Mouse (Mus musculus): ENCODE data around the gene Rrp15. TPM values are rescaled to one million over a fixed set of nuclear protein-coding genes. Genes with fewer than 3 reads are reported as not detected.

Gene Rrp15
- polyA plus RNA-seq, 1 experiment = 3.4 TPM

GRCm38 (mm10) chr1:186749675-186750283, 621 bp upstream of the Rrp15 start:
- no peak for TF ChIP-seq POLR2A (IDR thresholded peaks at IDR 0.05; ENCODE audit: borderline replicate concordance, extremely low read depth, low read depth, low read length)
- no peak for TF ChIP-seq CTCF (IDR thresholded peaks at IDR 0.05; ENCODE audit: insufficient read depth, low read length)
- peak; percentile 4 for DNase-seq
- peaks cover 4% of the 10 kb centered on the region; the same call in 1 of the 2 replicates for H3K4me1 ChIP-seq (ENCODE audit: control insufficient read depth, insufficient read depth, low read length)
- 34% methylated on average over 10 of the region's 10 CpGs for WGBS
- H3K4me3 ChIP-seq (replicated peaks; ENCODE audit: extremely low read depth, low read depth, low read length) = peak overlapping the region; percentile 94

GRCm38 (mm10) chr1:186739828-186740227, 9.3 kb downstream of the Rrp15 start:
- no peak for DNase-seq
- Histone ChIP-seq H3K4me1 (ENCODE audit: control insufficient read depth, insufficient read depth, low read length) (no peaks in the 10 kb centered on the region), H3K4me3 (replicated peaks; ENCODE audit: extremely low read depth, low read depth, low read length) (no peak overlapping the region)
- TF ChIP-seq CTCF (IDR thresholded peaks at IDR 0.05; ENCODE audit: insufficient read depth, low read length) (no peak), POLR2A (IDR thresholded peaks at IDR 0.05; ENCODE audit: borderline replicate concordance, extremely low read depth, low read depth, low read length) (no peak)
- 73% methylated on average over 7 of the region's 7 CpGs for WGBS

GRCm38 (mm10) chr1:186735537-186735936, 13.6 kb downstream of the Rrp15 start:
- no peaks in the 10 kb centered on the region for H3K4me1 ChIP-seq (ENCODE audit: control insufficient read depth, insufficient read depth, low read length)
- WGBS = 87% methylated on average over 5 of the region's 5 CpGs
- DNase-seq = no peak
- H3K4me3 ChIP-seq (replicated peaks; ENCODE audit: extremely low read depth, low read depth, low read length) = no peak overlapping the region
- TF ChIP-seq CTCF (IDR thresholded peaks at IDR 0.05; ENCODE audit: insufficient read depth, low read length) (no peak), POLR2A (IDR thresholded peaks at IDR 0.05; ENCODE audit: borderline replicate concordance, extremely low read depth, low read depth, low read length) (no peak)

GRCm38 (mm10) chr1:186733052-186733451, 16.1 kb downstream of the Rrp15 start:
- no peak overlapping the region for H3K4me3 ChIP-seq (replicated peaks; ENCODE audit: extremely low read depth, low read depth, low read length)
- H3K4me1 ChIP-seq (ENCODE audit: control insufficient read depth, insufficient read depth, low read length) = no peaks in the 10 kb centered on the region
- TF ChIP-seq POLR2A (IDR thresholded peaks at IDR 0.05; ENCODE audit: borderline replicate concordance, extremely low read depth, low read depth, low read length) (no peak), CTCF (IDR thresholded peaks at IDR 0.05; ENCODE audit: insufficient read depth, low read length) (no peak)
- no peak for DNase-seq
- 93% methylated on average over 8 of the region's 8 CpGs for WGBS

- no peak for DNase-seq
- no peak for TF ChIP-seq CTCF (IDR thresholded peaks at IDR 0.05; ENCODE audit: insufficient read depth, low read length)
- no peak for TF ChIP-seq POLR2A (IDR thresholded peaks at IDR 0.05; ENCODE audit: borderline replicate concordance, extremely low read depth, low read depth, low read length)
- WGBS = 60% methylated on average over 4 of the region's 4 CpGs
Measured at GRCm38 (mm10) chr1:186728778-186729177, 20.4 kb downstream of the Rrp15 start.

GRCm38 (mm10) chr1:186726117-186726516, 23.0 kb downstream of the Rrp15 start:
- Histone ChIP-seq H3K4me1 (ENCODE audit: control insufficient read depth, insufficient read depth, low read length) (no peaks in the 10 kb centered on the region), H3K4me3 (replicated peaks; ENCODE audit: extremely low read depth, low read depth, low read length) (no peak overlapping the region)
- no peak for DNase-seq
- 91% methylated on average over 7 of the region's 7 CpGs for WGBS
- TF ChIP-seq POLR2A (IDR thresholded peaks at IDR 0.05; ENCODE audit: borderline replicate concordance, extremely low read depth, low read depth, low read length) (no peak), CTCF (IDR thresholded peaks at IDR 0.05; ENCODE audit: insufficient read depth, low read length) (no peak)

More at GRCm38 (mm10) chr1:186728778-186729177, 20.4 kb downstream of the Rrp15 start:
- Histone ChIP-seq H3K4me3 (replicated peaks; ENCODE audit: extremely low read depth, low read depth, low read length) (no peak overlapping the region), H3K4me1 (ENCODE audit: control insufficient read depth, insufficient read depth, low read length) (no peaks in the 10 kb centered on the region)

- no peak for DNase-seq
- no peak overlapping the region for H3K4me3 ChIP-seq (replicated peaks; ENCODE audit: extremely low read depth, low read depth, low read length)
- 82% methylated on average over 9 of the region's 9 CpGs for WGBS
- no peaks in the 10 kb centered on the region for H3K4me1 ChIP-seq (ENCODE audit: control insufficient read depth, insufficient read depth, low read length)
- no peak for TF ChIP-seq POLR2A (IDR thresholded peaks at IDR 0.05; ENCODE audit: borderline replicate concordance, extremely low read depth, low read depth, low read length)
- TF ChIP-seq CTCF (IDR thresholded peaks at IDR 0.05; ENCODE audit: insufficient read depth, low read length) = no peak
Measured at GRCm38 (mm10) chr1:186722299-186722698, 26.9 kb downstream of the Rrp15 start.

GRCm38 (mm10) chr1:186721846-186722245, 27.3 kb downstream of the Rrp15 start:
- Histone ChIP-seq H3K4me3 (replicated peaks; ENCODE audit: extremely low read depth, low read depth, low read length) (no peak overlapping the region), H3K4me1 (ENCODE audit: control insufficient read depth, insufficient read depth, low read length) (no peaks in the 10 kb centered on the region)
- TF ChIP-seq CTCF (IDR thresholded peaks at IDR 0.05; ENCODE audit: insufficient read depth, low read length) (peak; percentile 100), POLR2A (IDR thresholded peaks at IDR 0.05; ENCODE audit: borderline replicate concordance, extremely low read depth, low read depth, low read length) (no peak)
- peak; percentile 88 for DNase-seq
- 29% methylated on average over 12 of the region's 12 CpGs for WGBS

- no peaks in the 10 kb centered on the region for H3K4me1 ChIP-seq (ENCODE audit: control insufficient read depth, insufficient read depth, low read length)
- TF ChIP-seq POLR2A (IDR thresholded peaks at IDR 0.05; ENCODE audit: borderline replicate concordance, extremely low read depth, low read depth, low read length) (no peak), CTCF (IDR thresholded peaks at IDR 0.05; ENCODE audit: insufficient read depth, low read length) (no peak)
- no peak for DNase-seq
- WGBS = 96% methylated on average over 11 of the region's 11 CpGs
- no peak overlapping the region for H3K4me3 ChIP-seq (replicated peaks; ENCODE audit: extremely low read depth, low read depth, low read length)
Measured at GRCm38 (mm10) chr1:186721166-186721565, 28.0 kb downstream of the Rrp15 start.

- H3K4me1 ChIP-seq (ENCODE audit: control insufficient read depth, insufficient read depth, low read length) = no peaks in the 10 kb centered on the region
- no peak overlapping the region for H3K4me3 ChIP-seq (replicated peaks; ENCODE audit: extremely low read depth, low read depth, low read length)
- no peak for DNase-seq
- 94% methylated on average over 9 of the region's 9 CpGs for WGBS
- TF ChIP-seq POLR2A (IDR thresholded peaks at IDR 0.05; ENCODE audit: borderline replicate concordance, extremely low read depth, low read depth, low read length) = no peak
- no peak for TF ChIP-seq CTCF (IDR thresholded peaks at IDR 0.05; ENCODE audit: insufficient read depth, low read length)
Measured at GRCm38 (mm10) chr1:186719708-186720107, 29.4 kb downstream of the Rrp15 start.

Measured in lung, adult 2 months (tissue).